Mouse (Mus musculus) T-cell, adult 2 months (primary cell): ENCODE measurements around the gene Ube2v1.
"Not testable (repeated sequence)": the region's sequence is repeated elsewhere in the genome, so short reads cannot be mapped to it uniquely, and the experiment has no call there.

ENCODE experiments used
- DNase-seq: peaks from one replicate; pipeline ENCODE4 v3.0.0; 2022; ENCODE audit warnings: low spot score

Gene Ube2v1

GRCm38 (mm10) chr2:167654911-167655600 lies 23.2 kb upstream of the Ube2v1 start:
- no peak for DNase-seq

- DNase-seq = no peak
Measured at GRCm38 (mm10) chr2:167652694-167653093, 20.8 kb upstream of the Ube2v1 start.

- no peak for DNase-seq
Measured at GRCm38 (mm10) chr2:167651622-167652021, 19.7 kb upstream of the Ube2v1 start.

- no peak for DNase-seq
Measured at GRCm38 (mm10) chr2:167649290-167650032, 17.6 kb upstream of the Ube2v1 start.

- DNase-seq = no peak
Measured at GRCm38 (mm10) chr2:167646411-167646810, 14.5 kb upstream of the Ube2v1 start.

- not testable (repeated sequence) for DNase-seq
Measured at GRCm38 (mm10) chr2:167643356-167644052, 11.6 kb upstream of the Ube2v1 start.

GRCm38 (mm10) chr2:167642164-167642563 lies 10.3 kb upstream of the Ube2v1 start:
- no peak for DNase-seq

GRCm38 (mm10) chr2:167641337-167641736 lies 9.4 kb upstream of the Ube2v1 start:
- peak; percentile 40 for DNase-seq

GRCm38 (mm10) chr2:167640279-167640678 lies 8.4 kb upstream of the Ube2v1 start:
- peak; percentile 63 for DNase-seq

GRCm38 (mm10) chr2:167634865-167635512 lies 3.1 kb upstream of the Ube2v1 start:
- no peak for DNase-seq

- peak; percentile 97 for DNase-seq
Measured at GRCm38 (mm10) chr2:167634338-167634770, 2.5 kb upstream of the Ube2v1 start.

- DNase-seq = no peak
Measured at GRCm38 (mm10) chr2:167633537-167633872, 1.6 kb upstream of the Ube2v1 start.

- no peak for DNase-seq
Measured at GRCm38 (mm10) chr2:167632731-167633536, 1.0 kb upstream of the Ube2v1 start.

GRCm38 (mm10) chr2:167631181-167631590 lies 709 bp downstream of the Ube2v1 start:
- peak; percentile 23 for DNase-seq

- no peak for DNase-seq
Measured at GRCm38 (mm10) chr2:167630421-167630820, 1.5 kb downstream of the Ube2v1 start.

- DNase-seq = no peak
Measured at GRCm38 (mm10) chr2:167629665-167630209, 2.2 kb downstream of the Ube2v1 start.

GRCm38 (mm10) chr2:167628872-167629271 lies 3.0 kb downstream of the Ube2v1 start:
- no peak for DNase-seq

- DNase-seq = no peak
Measured at GRCm38 (mm10) chr2:167627019-167627418, 4.9 kb downstream of the Ube2v1 start.

GRCm38 (mm10) chr2:167625670-167626069 lies 6.2 kb downstream of the Ube2v1 start:
- no peak for DNase-seq

GRCm38 (mm10) chr2:167624368-167625075 lies 7.4 kb downstream of the Ube2v1 start:
- no peak for DNase-seq

- DNase-seq = no peak
Measured at GRCm38 (mm10) chr2:167622965-167623364, 8.9 kb downstream of the Ube2v1 start.
